12 mouse cellular contexts compared by ENCODE assay signal in genomic region chr7:16880615-16881014, GRCm38 (mm10). TPM values are rescaled to one million over a fixed set of nuclear protein-coding genes. Genes with fewer than 3 reads are reported as not detected.
DNase-seq lines count a peak whose midpoint lies in the region; ATAC-seq lines count a peak whose summit lies in the region.
"Had no signal": no experiment of that assay in that cellular context is flagged by ENCODE, and none has a peak within 500 bp of the region (broad histone marks: within the 10 kb centered on the region; RNA-seq: fewer than 3 reads in every experiment).

No protein-coding gene starts in this region.

- H3K27me3 ChIP-seq in heart, embryonic 15.5 days: peaks cover 7% of the 10 kb centered on the region
- peaks cover 26% of the 10 kb centered on the region for H3K27me3 ChIP-seq in neural tube, embryonic 12.5 days (replicated peaks)
- peaks cover 27% of the 10 kb centered on the region for H3K27me3 ChIP-seq in neural tube, embryonic 15.5 days (replicated peaks)
- 0 out of 2 replicates have a peak, but pooled peaks cover 2% of the 10 kb centered on the region for H3K27me3 ChIP-seq in intestine, embryonic 14.5 days (replicated peaks; ENCODE audit: control insufficient read depth, insufficient read depth, low read length)
- H3K27me3 ChIP-seq in stomach, embryonic 16.5 days (ENCODE audit: control insufficient read depth, insufficient read depth, low read length): peaks cover 4% of the 10 kb centered on the region

- H3K4me3 ChIP-seq in heart, embryonic 15.5 days: no peak overlapping the region
- H3K4me3 ChIP-seq in neural tube, embryonic 12.5 days: no peak overlapping the region
- H3K4me3 ChIP-seq in neural tube, embryonic 15.5 days (replicated peaks): no peak overlapping the region
- H3K4me3 ChIP-seq in intestine, embryonic 14.5 days (ENCODE audit: low read depth, low read length): no peak overlapping the region
- H3K4me3 ChIP-seq in stomach, embryonic 16.5 days (replicated peaks; ENCODE audit: low read length): no peak overlapping the region

- WGBS in heart, embryonic 15.5 days: 28% methylated on average over 5 of the region's 5 CpGs
- 5% methylated on average over 5 of the region's 5 CpGs for WGBS in neural tube, embryonic 12.5 days
- 13% methylated on average over 5 of the region's 5 CpGs for WGBS in neural tube, embryonic 15.5 days
- WGBS in intestine, embryonic 14.5 days: 24% methylated on average over 5 of the region's 5 CpGs
- 30% methylated on average over 5 of the region's 5 CpGs for WGBS in stomach, embryonic 16.5 days

- DNase-seq in heart, postnatal 10 days: no peak
- DNase-seq in intestine, embryonic 14.5 days (ENCODE audit: low spot score): no peak
- no peak for DNase-seq in natural killer cell, adult 2 months (ENCODE audit: low spot score in 2 of 2)
- no peak for DNase-seq in left cerebral cortex, adult 18-20 months (ENCODE audit: low spot score in 2 of 2)
- DNase-seq: adrenal gland, postnatal 25 days; cerebellum, adult 9-10 months; right cerebral cortex, postnatal 25 days had no signal

- peaks cover 55% of the 10 kb centered on the region for H3K4me1 ChIP-seq in heart, embryonic 15.5 days (replicated peaks)
- peaks cover 31% of the 10 kb centered on the region for H3K4me1 ChIP-seq in neural tube, embryonic 12.5 days
- H3K4me1 ChIP-seq in neural tube, embryonic 15.5 days: peaks cover 26% of the 10 kb centered on the region
- peaks cover 15% of the 10 kb centered on the region; the same call in 1 of the 2 replicates for H3K4me1 ChIP-seq in intestine, embryonic 14.5 days (replicated peaks; ENCODE audit: control insufficient read depth, insufficient read depth, low read length)
- peaks cover 22% of the 10 kb centered on the region for H3K4me1 ChIP-seq in stomach, embryonic 16.5 days (ENCODE audit: control insufficient read depth, insufficient read depth, low read length)

- intact Hi-C loops in heart, postnatal 10 days (cut with DNase I): no loop called here

- H3K9me3 ChIP-seq in heart, embryonic 15.5 days (replicated peaks): peaks cover 3% of the 10 kb centered on the region; the same call in 1 of the 2 replicates
- H3K9me3 ChIP-seq in neural tube, embryonic 12.5 days: peaks cover 7% of the 10 kb centered on the region; the same call in 1 of the 2 replicates
- H3K9me3 ChIP-seq in neural tube, embryonic 15.5 days (replicated peaks): no peaks in the 10 kb centered on the region
- peaks cover 9% of the 10 kb centered on the region for H3K9me3 ChIP-seq in intestine, embryonic 14.5 days (ENCODE audit: control insufficient read depth, low read length)
- peaks cover 7% of the 10 kb centered on the region for H3K9me3 ChIP-seq in stomach, embryonic 16.5 days (replicated peaks; ENCODE audit: control insufficient read depth, low read length)

- no peak for ATAC-seq in heart, embryonic 15.5 days (replicated peaks; ENCODE audit: insufficient number of reproducible peaks, insufficient read depth, low FRiP score, low read depth)
- ATAC-seq in neural tube, embryonic 12.5 days (ENCODE audit: low FRiP score, low read depth): no peak
- ATAC-seq in neural tube, embryonic 15.5 days (ENCODE audit: low FRiP score): no peak
- ATAC-seq in intestine, embryonic 14.5 days (replicated peaks; ENCODE audit: low FRiP score, low TSS enrichment, low read depth): no peak
- ATAC-seq in stomach, embryonic 16.5 days (ENCODE audit: insufficient read depth, low FRiP score): no peak

- H3K36me3 ChIP-seq in heart, embryonic 15.5 days: peaks cover 24% of the 10 kb centered on the region
- peaks cover 38% of the 10 kb centered on the region for H3K36me3 ChIP-seq in neural tube, embryonic 12.5 days
- H3K36me3 ChIP-seq in neural tube, embryonic 15.5 days: peaks cover 26% of the 10 kb centered on the region
- peaks cover 25% of the 10 kb centered on the region for H3K36me3 ChIP-seq in intestine, embryonic 14.5 days (ENCODE audit: control insufficient read depth, insufficient read depth, low read length)
- peaks cover 14% of the 10 kb centered on the region for H3K36me3 ChIP-seq in stomach, embryonic 16.5 days (ENCODE audit: control insufficient read depth, insufficient read depth, low read length)
- H3K36me3 ChIP-seq: G1E had no signal

- H3K9ac ChIP-seq in heart, embryonic 15.5 days: peak overlapping the region; percentile 42
- peak overlapping the region; percentile 21; the same call in 1 of the 2 replicates for H3K9ac ChIP-seq in neural tube, embryonic 12.5 days
- H3K9ac ChIP-seq in neural tube, embryonic 15.5 days (replicated peaks): no peak overlapping the region
- H3K9ac ChIP-seq in intestine, embryonic 14.5 days (ENCODE audit: low read length): 0 out of 2 replicates have a peak overlapping the region, but pooled peaks have one; percentile 2
- peak overlapping the region; percentile 41; the same call in 1 of the 2 replicates for H3K9ac ChIP-seq in stomach, embryonic 16.5 days (ENCODE audit: low read length)

- peak overlapping the region; percentile 92 for H3K27ac ChIP-seq in heart, embryonic 15.5 days
- peak overlapping the region; percentile 57; the same call in 1 of the 2 replicates for H3K27ac ChIP-seq in neural tube, embryonic 12.5 days
- H3K27ac ChIP-seq in neural tube, embryonic 15.5 days (replicated peaks): no peak overlapping the region
- H3K27ac ChIP-seq in intestine, embryonic 14.5 days (ENCODE audit: low read depth): peak overlapping the region; percentile 70
- H3K27ac ChIP-seq in stomach, embryonic 16.5 days (ENCODE audit: low read length): peak overlapping the region; percentile 69

- H3K4me2 ChIP-seq in heart, embryonic 15.5 days: peak overlapping the region; percentile 26
- H3K4me2 ChIP-seq in neural tube, embryonic 12.5 days (replicated peaks): peak overlapping the region; percentile 40
- no peak overlapping the region for H3K4me2 ChIP-seq in neural tube, embryonic 15.5 days
- peak overlapping the region; percentile 15; the same call in 1 of the 2 replicates for H3K4me2 ChIP-seq in intestine, embryonic 14.5 days (ENCODE audit: low read length)
- H3K4me2 ChIP-seq in stomach, embryonic 16.5 days (ENCODE audit: low read depth, low read length): peak overlapping the region; percentile 4; the same call in 1 of the 2 replicates

RNA-seq across cellular contexts. Expression of gene Dact3, which starts 5.5 kb away (rescaled TPM):
- 5.8 and 7.0 TPM in 2 replicates for polyA plus RNA-seq in heart, embryonic 15.5 days (2015; fragmentation: Nextera tagmentation; extraction: Ambion mirVana)
- total RNA-seq in heart, postnatal 10 days (2021): 10 to 100 TPM; 28.2 to 32.7 TPM
- polyA plus RNA-seq in neural tube, embryonic 12.5 days (2016; fragmentation: Nextera tagmentation; extraction: Ambion mirVana): 9.0 and 10.2 TPM in 2 replicates
- 3.7 and 4.8 TPM in 2 replicates for polyA plus RNA-seq in neural tube, embryonic 15.5 days (2015; fragmentation: Nextera tagmentation; extraction: Ambion mirVana)
- polyA plus RNA-seq in intestine, embryonic 14.5 days (2014; fragmentation: Nextera tagmentation; extraction: Ambion mirVana): 5.3 and 5.5 TPM in 2 replicates
- polyA plus RNA-seq in stomach, embryonic 16.5 days (2015; fragmentation: Nextera tagmentation; extraction: Ambion mirVana): 2.3 TPM in 2 replicates
- total RNA-seq in left cerebral cortex, adult 18-20 months (2021): 100 to 1,000 TPM; 186 to 201 TPM

RNA-seq across cellular contexts. Expression of gene Gng8, which starts 11.0 kb away (rescaled TPM):
- 4.2 and 5.2 TPM in 2 replicates for polyA plus RNA-seq in heart, embryonic 15.5 days (2015; fragmentation: Nextera tagmentation; extraction: Ambion mirVana)
- 1 to 10 TPM in 1 of 2 experiments, under 1 TPM in 1; 0.82 to 1.4 TPM for total RNA-seq in heart, postnatal 10 days (2021)
- polyA plus RNA-seq in neural tube, embryonic 12.5 days (2016; fragmentation: Nextera tagmentation; extraction: Ambion mirVana): 8.4 and 9.6 TPM in 2 replicates
- 4.0 and 4.1 TPM in 2 replicates for polyA plus RNA-seq in neural tube, embryonic 15.5 days (2015; fragmentation: Nextera tagmentation; extraction: Ambion mirVana)
- polyA plus RNA-seq in intestine, embryonic 14.5 days (2014; fragmentation: Nextera tagmentation; extraction: Ambion mirVana): 12.5 and 13.9 TPM in 2 replicates
- polyA plus RNA-seq in stomach, embryonic 16.5 days (2015; fragmentation: Nextera tagmentation; extraction: Ambion mirVana): 9.7 and 12.0 TPM in 2 replicates
- 1 to 10 TPM; 2.9 to 3.4 TPM for total RNA-seq in left cerebral cortex, adult 18-20 months (2021)
- total RNA-seq: G1E had no signal
- polyA plus RNA-seq: G1E had no signal

RNA-seq across cellular contexts. Expression of gene Ptgir, which starts 25.7 kb away (rescaled TPM):
- 0.86 and 1.2 TPM in 2 replicates for polyA plus RNA-seq in heart, embryonic 15.5 days (2015; fragmentation: Nextera tagmentation; extraction: Ambion mirVana)
- total RNA-seq in heart, postnatal 10 days (2021): 1 to 10 TPM; 2.6 to 2.8 TPM
- polyA plus RNA-seq in neural tube, embryonic 12.5 days (2016; fragmentation: Nextera tagmentation; extraction: Ambion mirVana): 1.5 and 3.0 TPM in 2 replicates
- polyA plus RNA-seq in neural tube, embryonic 15.5 days (2015; fragmentation: Nextera tagmentation; extraction: Ambion mirVana): 1.1 and 1.3 TPM in 2 replicates
- 2.2 and 2.3 TPM in 2 replicates for polyA plus RNA-seq in intestine, embryonic 14.5 days (2014; fragmentation: Nextera tagmentation; extraction: Ambion mirVana)
- 3.0 and 3.2 TPM in 2 replicates for polyA plus RNA-seq in stomach, embryonic 16.5 days (2015; fragmentation: Nextera tagmentation; extraction: Ambion mirVana)
- total RNA-seq in left cerebral cortex, adult 18-20 months (2021): under 1 TPM in 1 of 2 experiments, not detected in 1; 0.12 TPM

RNA-seq across cellular contexts. Expression of gene Prkd2, which starts 37.9 kb away (rescaled TPM):
- polyA plus RNA-seq in heart, embryonic 15.5 days (2015; fragmentation: Nextera tagmentation; extraction: Ambion mirVana): 9.9 and 13.3 TPM in 2 replicates
- 10 to 100 TPM; 27.8 to 31.9 TPM for total RNA-seq in heart, postnatal 10 days (2021)
- 9.5 and 10.4 TPM in 2 replicates for polyA plus RNA-seq in neural tube, embryonic 12.5 days (2016; fragmentation: Nextera tagmentation; extraction: Ambion mirVana)
- 5.0 and 8.4 TPM in 2 replicates for polyA plus RNA-seq in neural tube, embryonic 15.5 days (2015; fragmentation: Nextera tagmentation; extraction: Ambion mirVana)
- 12.0 and 12.8 TPM in 2 replicates for polyA plus RNA-seq in intestine, embryonic 14.5 days (2014; fragmentation: Nextera tagmentation; extraction: Ambion mirVana)
- 11.1 and 11.8 TPM in 2 replicates for polyA plus RNA-seq in stomach, embryonic 16.5 days (2015; fragmentation: Nextera tagmentation; extraction: Ambion mirVana)
- total RNA-seq in left cerebral cortex, adult 18-20 months (2021): 1 to 10 TPM; 5.6 to 7.8 TPM

RNA-seq across cellular contexts. Expression of gene Calm3, which starts 43.3 kb away (rescaled TPM):
- 96.4 and 98.4 TPM in 2 replicates for polyA plus RNA-seq in heart, embryonic 15.5 days (2015; fragmentation: Nextera tagmentation; extraction: Ambion mirVana)
- 100 to 1,000 TPM; 252 to 262 TPM for total RNA-seq in heart, postnatal 10 days (2021)
- polyA plus RNA-seq in neural tube, embryonic 12.5 days (2016; fragmentation: Nextera tagmentation; extraction: Ambion mirVana): 213 and 232 TPM in 2 replicates
- 336 and 404 TPM in 2 replicates for polyA plus RNA-seq in neural tube, embryonic 15.5 days (2015; fragmentation: Nextera tagmentation; extraction: Ambion mirVana)
- polyA plus RNA-seq in intestine, embryonic 14.5 days (2014; fragmentation: Nextera tagmentation; extraction: Ambion mirVana): 184 and 190 TPM in 2 replicates
- polyA plus RNA-seq in stomach, embryonic 16.5 days (2015; fragmentation: Nextera tagmentation; extraction: Ambion mirVana): 120 and 126 TPM in 2 replicates
- total RNA-seq in left cerebral cortex, adult 18-20 months (2021): 1,000 to 10,000 TPM; 1,746 to 1,798 TPM
